Mouse (Mus musculus): ENCODE measurements around the gene Zfp777.

Zfp777 gene

DNA sequence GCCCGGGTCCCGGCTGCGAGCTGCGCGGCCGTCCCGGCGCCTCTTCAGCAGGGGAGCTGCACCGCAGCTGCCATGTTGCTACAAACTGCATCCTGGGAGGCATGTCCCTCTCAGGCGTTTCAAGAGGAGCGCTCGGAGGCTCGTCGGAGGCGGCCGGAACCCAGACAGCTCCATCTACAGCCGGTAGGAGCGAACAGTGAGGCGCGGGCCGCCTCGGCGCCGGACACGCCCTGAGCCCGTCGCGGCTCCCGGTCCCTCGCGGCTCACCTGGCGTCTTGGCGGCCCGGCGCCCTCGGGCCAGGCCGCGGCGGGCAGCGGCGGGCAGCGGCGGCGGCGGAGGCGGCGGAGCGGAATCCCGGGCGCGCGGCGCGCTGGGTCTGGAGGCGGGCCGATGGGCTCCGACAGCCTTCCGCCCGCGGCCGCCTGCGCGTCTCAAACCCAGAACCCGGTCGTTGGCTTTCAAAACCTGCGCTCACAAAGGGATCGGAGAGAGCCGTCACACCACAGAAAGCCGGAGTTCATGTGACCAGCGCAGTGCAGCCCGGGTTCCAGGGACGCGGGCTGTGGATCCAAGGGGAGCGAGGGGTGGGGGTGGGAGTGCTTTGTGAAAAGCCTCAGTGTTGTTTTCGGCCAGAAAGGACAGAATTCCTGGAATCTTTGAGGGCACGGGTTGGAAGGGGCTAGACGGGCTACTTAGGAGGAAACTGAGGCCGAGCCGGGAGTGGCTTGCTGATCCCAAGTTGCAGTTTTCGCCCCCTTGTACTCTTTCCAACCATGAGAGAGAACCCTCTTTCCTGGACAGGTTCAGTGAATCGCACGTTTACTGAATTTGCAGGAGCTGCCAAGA is at the start of gene Zfp777:
Zfp777 (minus strand) TSS at position 486 of the 847 bp plus-strand sequence.
- in situ Hi-C loops (cut with MboI; ENCODE audit: low pct_unique_long_range_greater_than_20kb in 1 of 2, low sequenced_read_pairs in 2 of 2, unreplicated experiment in 1 of 2): no loop called here

DNA sequence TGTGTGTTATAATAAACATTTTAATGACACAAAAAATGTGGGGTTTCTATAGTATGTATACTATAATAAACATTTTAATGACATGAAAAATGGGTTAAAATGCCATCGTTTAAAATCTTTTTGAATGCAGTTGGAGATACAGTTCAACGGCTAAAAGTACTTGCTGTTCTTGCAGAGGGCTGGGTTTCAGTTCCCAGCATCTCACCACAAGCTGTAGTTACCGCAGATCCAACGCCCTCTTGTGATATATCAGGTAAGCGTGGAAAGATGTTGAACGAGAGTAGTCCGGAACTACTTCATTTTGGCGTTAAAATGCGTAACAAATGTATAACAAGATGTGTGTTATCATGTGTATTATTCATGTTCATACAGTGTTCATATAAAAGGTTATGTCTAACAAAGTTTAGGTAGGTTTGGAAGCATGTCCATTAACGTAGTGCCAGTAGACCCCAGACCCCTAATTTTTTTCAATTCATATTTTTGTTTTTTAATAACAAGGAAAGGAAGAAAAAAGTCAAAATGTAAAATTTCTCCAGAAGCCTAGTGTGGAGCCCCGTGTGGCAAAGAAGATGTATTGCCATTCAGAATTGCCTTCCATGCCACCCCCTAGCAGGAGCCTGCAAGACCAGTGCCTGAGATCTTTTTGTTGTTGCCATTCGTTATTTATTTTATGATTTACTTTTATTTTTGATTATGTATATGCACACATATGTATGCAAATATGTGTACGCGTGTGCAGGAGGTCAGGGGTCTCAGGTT is 38.4 kb upstream of the Zfp777 start:
- in situ Hi-C loops (cut with MboI; ENCODE audit: low pct_unique_long_range_greater_than_20kb in 1 of 2, low sequenced_read_pairs in 2 of 2, unreplicated experiment in 1 of 2): no loop called here

DNA sequence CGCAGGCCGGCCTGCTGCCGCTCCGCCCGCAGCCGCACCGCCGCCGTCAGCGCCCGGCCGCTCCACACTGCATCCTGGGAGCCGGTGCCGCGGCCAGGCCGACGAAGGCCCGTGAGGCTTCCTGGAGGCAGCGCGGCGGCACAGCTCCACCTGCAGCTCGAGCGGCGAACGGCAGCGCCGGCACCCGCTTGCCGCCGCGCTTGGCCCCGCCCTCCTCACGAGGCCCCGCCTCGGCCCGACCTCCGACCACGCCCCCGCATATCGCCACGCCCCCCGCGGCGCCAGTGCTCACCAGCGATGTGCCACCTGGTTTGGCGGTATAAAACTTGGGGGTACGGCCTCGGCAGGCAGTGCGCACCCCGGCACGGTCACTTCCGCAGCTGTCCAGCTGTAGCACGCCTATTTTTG is 37.8 kb upstream of the Zfp777 start, which contains the start of gene Zfp746:
Zfp746 (minus strand) TSS at position 123 of the 408 bp plus-strand sequence.
- in situ Hi-C loops (cut with MboI; ENCODE audit: low pct_unique_long_range_greater_than_20kb in 1 of 2, low sequenced_read_pairs in 2 of 2, unreplicated experiment in 1 of 2): no loop called here

DNA sequence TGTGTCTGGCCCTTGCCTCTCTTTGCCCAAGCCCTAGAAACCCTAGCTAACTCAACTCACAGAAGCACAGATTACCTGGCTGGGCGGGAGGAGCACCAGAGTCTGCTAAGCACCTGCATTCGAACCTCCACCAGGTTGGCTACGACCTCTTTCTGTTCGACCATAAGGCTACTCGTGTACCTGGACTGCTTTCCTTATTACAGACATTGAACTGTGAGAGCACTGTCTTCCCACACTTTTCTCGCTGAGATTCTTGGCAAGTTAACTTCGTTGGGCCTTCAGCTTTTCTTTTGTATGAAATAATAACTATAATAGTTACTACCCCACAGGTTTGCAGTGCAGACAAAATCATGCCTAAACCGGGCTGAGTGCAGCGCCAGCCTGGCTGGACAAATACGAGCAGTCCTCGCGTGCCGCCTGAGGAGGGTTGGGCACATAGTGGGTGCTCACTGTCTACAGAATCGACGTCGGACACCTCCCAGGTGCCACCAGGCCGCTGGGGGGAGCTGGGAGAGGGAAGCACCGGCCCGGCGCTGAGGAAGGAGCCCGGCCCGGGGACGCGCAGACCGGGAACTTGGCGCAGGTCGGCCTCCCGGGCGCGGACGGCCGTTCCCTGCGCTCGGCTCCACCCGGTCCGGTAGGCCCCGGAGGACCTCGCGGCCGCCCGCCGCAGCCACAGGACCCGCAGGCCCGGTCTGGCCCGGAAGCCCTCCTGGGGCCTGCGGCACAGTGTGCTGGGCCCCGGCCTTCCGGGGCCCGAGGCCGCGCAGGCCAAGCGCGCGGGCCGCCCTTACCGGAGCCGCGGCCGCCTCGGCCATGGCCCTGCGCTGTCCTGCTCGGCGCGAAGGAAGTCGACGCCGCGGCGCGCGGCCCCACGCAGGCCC is 37.1 kb upstream of the Zfp777 start:
- in situ Hi-C loops (cut with MboI; ENCODE audit: low pct_unique_long_range_greater_than_20kb in 1 of 2, low sequenced_read_pairs in 2 of 2, unreplicated experiment in 1 of 2): no loop called here

DNA sequence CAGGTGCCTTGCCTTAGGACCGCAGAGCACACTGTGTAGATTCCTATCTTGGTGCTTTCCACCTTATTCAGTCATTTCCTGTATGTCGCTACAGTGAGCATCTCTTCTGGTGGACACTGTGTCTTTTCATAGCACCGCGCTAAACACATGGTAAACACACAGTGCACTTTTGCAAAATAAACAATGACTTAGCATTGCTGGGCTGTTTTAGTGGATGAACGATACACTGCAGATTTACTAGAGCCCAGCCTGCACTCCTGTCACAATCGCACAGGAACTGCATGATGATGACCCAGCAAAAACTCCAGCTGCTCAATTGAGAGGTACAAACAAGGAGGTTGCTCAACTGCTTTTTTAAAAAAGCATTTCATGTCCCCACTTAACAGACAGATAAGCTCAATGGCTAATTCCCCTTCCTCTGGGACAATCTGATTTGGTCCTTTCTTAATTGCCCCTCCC is 35.1 kb upstream of the Zfp777 start:
- in situ Hi-C loops (cut with MboI; ENCODE audit: low pct_unique_long_range_greater_than_20kb in 1 of 2, low sequenced_read_pairs in 2 of 2, unreplicated experiment in 1 of 2): no loop called here

DNA sequence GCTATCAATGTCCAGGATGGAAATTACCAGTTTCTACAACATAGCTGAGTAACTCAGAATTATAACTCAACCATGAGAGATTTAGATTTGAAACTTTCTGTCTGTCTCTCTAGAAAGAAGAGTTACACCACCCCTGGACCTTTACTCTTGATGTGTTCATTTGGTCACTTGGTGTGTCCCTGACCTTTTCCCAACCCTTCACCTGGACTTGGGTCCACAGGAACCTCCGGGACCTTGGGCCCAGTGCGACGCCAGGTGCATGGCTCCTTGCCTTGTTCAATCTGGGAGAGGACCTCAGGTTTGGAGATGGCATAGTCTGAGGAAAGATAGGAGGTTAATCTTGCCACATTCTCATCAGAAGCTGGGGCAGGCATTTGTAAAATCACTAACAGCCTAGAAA is 33.2 kb upstream of the Zfp777 start:
- in situ Hi-C loops (cut with MboI; ENCODE audit: low pct_unique_long_range_greater_than_20kb in 1 of 2, low sequenced_read_pairs in 2 of 2, unreplicated experiment in 1 of 2): no loop called here

DNA sequence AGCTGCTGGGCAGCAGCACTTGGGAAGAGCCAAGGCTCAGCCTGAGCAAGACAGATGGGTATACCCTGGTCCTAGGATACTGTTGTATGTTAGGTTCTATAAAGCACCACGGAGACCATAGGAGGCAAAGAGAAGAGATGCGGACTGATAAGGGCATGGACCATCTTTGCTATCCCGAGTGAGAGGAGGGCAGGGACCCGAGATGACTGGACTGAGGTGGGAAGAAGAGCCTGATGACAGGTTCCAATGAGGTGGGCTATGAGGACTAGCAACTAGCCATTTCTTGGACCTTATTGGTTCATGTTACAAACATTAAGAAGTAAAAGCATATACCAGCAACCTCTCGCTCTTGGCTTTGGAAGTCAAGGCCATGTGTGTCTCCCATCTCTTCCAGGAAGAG is 32.3 kb upstream of the Zfp777 start:
- in situ Hi-C loops (cut with MboI; ENCODE audit: low pct_unique_long_range_greater_than_20kb in 1 of 2, low sequenced_read_pairs in 2 of 2, unreplicated experiment in 1 of 2): no loop called here

DNA sequence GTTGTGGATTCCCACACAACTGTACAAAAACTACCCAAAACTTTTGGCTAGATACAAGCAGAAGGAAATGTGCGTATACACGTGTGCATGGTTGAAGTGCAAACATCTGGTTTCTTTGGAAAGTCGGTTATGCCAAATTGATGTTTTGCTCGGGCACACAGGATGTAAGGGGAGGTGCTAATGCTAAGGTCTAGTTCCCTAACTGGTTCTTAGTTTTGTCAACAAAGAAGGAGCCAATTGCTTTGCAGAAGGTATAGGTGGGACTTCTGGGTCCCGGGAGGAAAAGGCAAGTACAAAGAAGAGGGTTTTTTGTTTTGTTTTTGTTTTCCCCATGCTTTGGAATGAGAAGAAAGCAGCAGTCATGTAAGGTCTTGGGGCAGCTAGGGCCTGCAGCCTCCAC is 24.6 kb upstream of the Zfp777 start:
- in situ Hi-C loops (cut with MboI; ENCODE audit: low pct_unique_long_range_greater_than_20kb in 1 of 2, low sequenced_read_pairs in 2 of 2, unreplicated experiment in 1 of 2): no loop called here

DNA sequence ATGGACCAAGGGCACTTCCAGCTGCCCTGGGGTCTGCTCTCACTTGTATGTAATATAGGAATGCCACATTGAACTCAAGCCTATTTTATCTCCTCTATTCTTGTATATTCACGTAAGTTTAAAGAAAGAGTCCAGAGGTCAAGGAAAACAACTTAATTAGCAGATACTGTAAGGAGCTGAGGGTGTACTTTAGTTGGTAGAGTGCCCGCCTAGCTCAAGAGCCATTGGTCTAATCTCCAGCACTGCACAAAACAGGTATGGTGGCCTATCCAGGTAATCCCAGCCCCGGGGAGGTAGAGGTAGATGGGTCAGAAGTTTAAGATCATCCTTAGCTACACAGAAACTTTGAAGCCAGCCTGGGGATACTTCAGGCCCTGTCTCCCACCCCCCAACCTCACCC is 18.8 kb upstream of the Zfp777 start:
- in situ Hi-C loops (cut with MboI; ENCODE audit: low pct_unique_long_range_greater_than_20kb in 1 of 2, low sequenced_read_pairs in 2 of 2, unreplicated experiment in 1 of 2): no loop called here

DNA sequence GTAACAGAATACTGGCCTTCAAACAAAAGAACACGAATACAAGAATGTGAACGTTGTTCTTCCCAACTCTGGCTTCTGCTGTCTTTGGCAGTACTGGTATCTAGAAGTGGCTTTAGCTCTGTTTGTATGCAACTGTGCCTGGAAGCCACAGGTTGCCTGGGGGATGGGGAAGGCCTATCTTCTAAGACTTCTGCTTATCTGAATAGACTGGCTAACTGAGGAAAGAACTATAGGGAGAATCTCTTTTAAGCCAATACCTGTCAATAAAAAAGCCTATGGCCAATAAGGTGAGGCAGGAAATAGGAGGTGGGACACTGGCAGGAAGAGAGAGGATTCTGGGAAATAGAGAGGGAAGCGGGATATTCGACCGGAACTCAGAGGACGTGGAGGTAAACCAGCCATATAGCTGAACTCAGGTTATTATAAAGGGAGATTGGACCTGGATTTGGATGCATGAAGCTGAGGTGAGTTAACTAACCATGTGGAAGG is 16.9 kb upstream of the Zfp777 start:
- in situ Hi-C loops (cut with MboI; ENCODE audit: low pct_unique_long_range_greater_than_20kb in 1 of 2, low sequenced_read_pairs in 2 of 2, unreplicated experiment in 1 of 2): no loop called here

DNA sequence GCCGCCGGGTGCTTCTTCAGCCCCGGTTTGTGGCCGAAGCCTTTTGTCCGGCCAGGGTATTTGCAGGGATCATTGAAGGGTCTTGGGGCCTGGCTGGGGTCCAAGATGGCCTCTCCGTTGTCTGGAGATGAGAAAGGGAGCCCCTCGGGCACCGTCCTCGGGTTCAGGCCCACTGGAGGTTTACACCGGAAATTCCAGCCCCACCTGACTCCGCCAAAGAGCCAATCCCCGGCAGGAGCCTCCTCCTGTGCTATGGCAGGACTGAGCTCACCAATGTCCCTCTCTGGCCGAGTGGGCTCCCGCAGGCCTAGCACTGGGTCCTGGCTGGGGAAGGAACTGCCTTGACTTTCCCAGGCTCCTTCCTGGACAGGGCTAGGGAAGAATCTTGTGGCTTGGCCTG is 15.7 kb upstream of the Zfp777 start:
- in situ Hi-C loops (cut with MboI; ENCODE audit: low pct_unique_long_range_greater_than_20kb in 1 of 2, low sequenced_read_pairs in 2 of 2, unreplicated experiment in 1 of 2): no loop called here

DNA sequence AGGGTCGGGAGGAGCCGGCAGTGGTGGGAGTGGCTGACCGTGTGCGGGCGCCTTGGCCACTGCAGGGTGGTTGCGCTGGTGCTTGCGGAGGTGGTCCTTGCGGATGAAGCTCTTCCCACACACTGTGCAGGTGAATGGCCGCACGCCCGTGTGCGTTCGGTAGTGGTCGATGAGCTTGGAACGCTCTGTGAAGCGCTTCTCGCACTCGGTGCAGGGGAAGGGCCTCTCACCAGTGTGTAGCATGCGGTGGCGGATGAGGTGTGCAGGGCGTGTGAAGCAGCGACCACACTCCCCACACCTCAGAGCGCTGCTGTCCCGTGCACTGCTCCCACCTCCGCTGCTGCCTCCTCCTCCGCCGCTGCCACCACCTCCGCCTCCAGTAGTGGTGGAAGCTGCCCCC is 15.2 kb upstream of the Zfp777 start:
- in situ Hi-C loops (cut with MboI; ENCODE audit: low pct_unique_long_range_greater_than_20kb in 1 of 2, low sequenced_read_pairs in 2 of 2, unreplicated experiment in 1 of 2): no loop called here

DNA sequence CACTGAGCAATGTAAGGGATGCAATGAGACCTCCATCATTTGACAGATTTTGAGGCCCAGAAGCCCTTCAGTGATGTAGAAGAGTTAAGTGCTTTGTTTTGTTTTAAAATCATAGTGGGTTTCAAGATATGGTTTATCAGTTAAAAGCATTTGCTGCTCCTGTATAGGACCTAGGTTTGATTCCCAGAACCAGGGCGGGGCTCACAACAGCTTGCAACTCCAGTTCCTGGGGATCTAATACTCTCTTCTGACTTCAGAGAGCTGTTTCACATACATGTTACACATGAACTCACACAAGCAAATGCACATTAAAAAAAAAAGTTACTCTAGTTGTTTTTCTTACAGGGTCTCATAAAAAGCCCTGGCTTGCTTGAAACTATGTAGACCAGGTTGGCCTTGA is 12.2 kb upstream of the Zfp777 start:
- in situ Hi-C loops (cut with MboI; ENCODE audit: low pct_unique_long_range_greater_than_20kb in 1 of 2, low sequenced_read_pairs in 2 of 2, unreplicated experiment in 1 of 2): no loop called here

DNA sequence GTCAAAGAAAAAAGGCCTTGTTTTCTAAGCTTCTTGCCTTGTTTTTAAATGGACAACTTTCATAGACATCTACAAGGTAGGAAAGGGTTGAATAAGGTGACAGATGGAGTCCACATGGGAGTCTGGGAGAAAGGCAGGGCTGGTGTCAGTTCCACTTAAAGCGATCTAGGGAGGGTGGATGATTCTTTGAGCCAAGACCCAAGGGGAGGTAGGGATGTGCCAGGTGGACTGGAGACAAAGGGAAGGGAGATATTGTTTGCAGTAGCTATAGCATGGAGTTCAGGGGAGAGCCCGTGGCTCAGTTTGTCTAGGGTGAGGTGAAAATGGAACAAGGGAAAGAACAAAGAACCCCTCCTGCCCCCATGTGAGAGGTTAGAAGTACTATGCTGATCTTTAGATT is 11.7 kb upstream of the Zfp777 start:
- in situ Hi-C loops (cut with MboI; ENCODE audit: low pct_unique_long_range_greater_than_20kb in 1 of 2, low sequenced_read_pairs in 2 of 2, unreplicated experiment in 1 of 2): no loop called here

DNA sequence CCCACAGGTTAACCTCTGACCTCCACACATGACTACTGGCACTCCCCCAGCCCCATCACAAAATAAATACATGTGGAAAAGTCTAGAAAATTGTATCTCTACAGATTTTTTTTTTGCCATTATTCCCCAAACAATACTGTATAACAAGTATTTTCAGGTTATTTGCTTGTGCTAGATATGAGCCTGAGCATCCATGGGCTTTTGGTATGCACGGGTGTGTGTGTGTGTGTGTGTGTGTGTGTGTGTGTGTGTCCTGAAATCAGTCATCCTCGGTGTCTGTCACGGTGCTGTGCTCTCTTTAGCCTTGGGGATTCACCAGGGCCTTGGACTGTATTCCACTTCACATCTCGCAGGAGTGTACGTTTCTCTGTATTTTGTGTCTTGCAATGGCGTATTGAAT is 3.4 kb upstream of the Zfp777 start:
- in situ Hi-C loops (cut with MboI; ENCODE audit: low pct_unique_long_range_greater_than_20kb in 1 of 2, low sequenced_read_pairs in 2 of 2, unreplicated experiment in 1 of 2): no loop called here

DNA sequence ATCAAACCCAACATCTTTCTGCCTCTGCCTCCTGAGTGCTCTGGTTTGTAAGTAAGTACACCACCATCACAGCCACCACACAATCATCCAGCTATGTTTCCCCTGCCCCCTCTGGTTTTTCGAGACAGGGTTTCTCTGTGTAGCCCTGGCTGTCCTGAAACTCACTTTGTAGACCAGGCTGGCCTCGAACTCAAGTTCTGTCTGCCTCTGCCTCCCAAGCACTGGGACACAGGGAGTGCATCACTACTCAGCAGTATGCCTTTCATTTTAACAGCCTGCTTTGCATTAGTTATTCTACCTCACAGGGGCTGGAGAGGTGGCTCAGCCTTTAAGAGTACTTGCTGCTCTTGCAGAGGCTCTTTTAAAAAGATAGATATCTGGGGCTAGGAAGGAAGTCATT is 3.0 kb upstream of the Zfp777 start:
- in situ Hi-C loops (cut with MboI; ENCODE audit: low pct_unique_long_range_greater_than_20kb in 1 of 2, low sequenced_read_pairs in 2 of 2, unreplicated experiment in 1 of 2): no loop called here

DNA sequence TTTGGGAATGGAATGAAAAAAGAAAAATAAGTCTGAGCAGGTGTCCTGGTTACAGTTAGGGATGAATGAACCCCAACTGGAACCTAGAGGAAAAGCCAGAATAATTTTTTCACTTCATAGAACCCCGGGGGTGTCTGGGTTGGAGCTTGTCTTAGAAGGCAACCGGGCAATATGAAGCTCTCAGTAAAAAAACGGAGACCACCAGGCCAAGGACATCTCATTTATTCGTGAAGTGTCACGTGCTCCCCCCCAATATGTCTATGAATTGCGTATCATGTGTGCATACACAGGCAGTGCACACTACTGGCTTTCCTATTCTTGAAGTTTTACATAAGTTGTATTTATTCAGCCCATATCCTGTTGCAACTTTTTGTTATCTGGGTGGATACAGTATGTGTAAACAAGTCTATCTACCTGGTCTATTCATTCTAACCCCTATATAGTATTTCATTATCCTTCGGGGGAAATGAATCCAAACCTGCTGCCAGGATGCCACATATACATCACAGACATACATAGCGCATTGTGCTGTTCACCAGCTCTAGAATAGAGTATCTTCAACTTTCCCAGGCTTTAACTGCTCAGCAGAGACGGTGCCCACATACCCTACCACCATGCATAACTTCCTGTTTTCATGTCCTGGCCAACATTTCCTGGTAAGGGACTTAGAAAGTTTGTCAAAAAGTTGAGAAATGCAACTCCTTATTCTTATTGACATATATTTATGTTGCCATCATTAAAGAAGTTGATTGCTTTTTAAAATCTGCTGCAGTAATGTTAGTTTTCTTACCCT is 758 bp upstream of the Zfp777 start:
- in situ Hi-C loops (cut with MboI; ENCODE audit: low pct_unique_long_range_greater_than_20kb in 1 of 2, low sequenced_read_pairs in 2 of 2, unreplicated experiment in 1 of 2): no loop called here
